Mouse (Mus musculus) granulocyte monocyte progenitor cell, adult 5-6 weeks (primary cell): ENCODE data around the gene Aldh1l1. TPM values are rescaled to one million over a fixed set of nuclear protein-coding genes. Genes with fewer than 3 reads are reported as not detected.

Source experiments
- ATAC-seq: replicated peaks from 2 replicates; pipeline ENCODE4 v1.8.0; 2016; ENCODE audit warnings: mild to moderate bottlenecking, moderate TSS enrichment, inconsistent platforms; ENCODE audit not compliant: poor library complexity, severe bottlenecking
- total RNA-seq, 2 experiments: library from RNA; stranded (forward) in 1 of 2; stranded (reverse) in 1 of 2; fragments of 200-712, 200-1000 nt in 1 of 2; fragments of >200 nt in 1 of 2; fragmentation: Nextera tagmentation in 1 of 2; gene quantifications; 2 replicates each; pipeline ENCODE4 v1.2.3; 2014 to 2017

Aldh1l1 gene
- total RNA-seq, 2 experiments from 2014 or later: 2.6 to 9.5 TPM

GRCm38 (mm10) chr6:90643057-90643456, 156.8 kb downstream of the Aldh1l1 start:
- ATAC-seq: no peak

- ATAC-seq: no peak
Observed at GRCm38 (mm10) chr6:90644965-90645364, 158.7 kb downstream of the Aldh1l1 start.

GRCm38 (mm10) chr6:90648391-90648790, 162.2 kb downstream of the Aldh1l1 start:
- no peak for ATAC-seq

GRCm38 (mm10) chr6:90649279-90649678, 163.1 kb downstream of the Aldh1l1 start:
- no peak for ATAC-seq

Other genes starting within 250 kb of the Aldh1l1 start
- not detected in 2 replicates for gene Vmn1r54, start 240.1 kb upstream of the Aldh1l1 start, total RNA-seq (2014; fragmentation: Nextera tagmentation)
- gene Vmn1r54, start 240.1 kb upstream of the Aldh1l1 start, total RNA-seq (2017): not detected in 2 replicates
- not detected in 2 replicates for gene BC048671, start 185.2 kb upstream of the Aldh1l1 start, total RNA-seq (2014; fragmentation: Nextera tagmentation)
- gene BC048671, start 185.2 kb upstream of the Aldh1l1 start, total RNA-seq (2017): not detected in 2 replicates
- 11.5 and 16.0 TPM in 2 replicates for gene Chst13, start 161.2 kb upstream of the Aldh1l1 start, total RNA-seq (2014; fragmentation: Nextera tagmentation)
- gene Chst13, start 161.2 kb upstream of the Aldh1l1 start, total RNA-seq (2017): 15.9 and 19.9 TPM in 2 replicates
- not detected in 2 replicates for gene Uroc1, start 153.1 kb upstream of the Aldh1l1 start, total RNA-seq (2014; fragmentation: Nextera tagmentation)
- not detected in 2 replicates for gene Uroc1, start 153.1 kb upstream of the Aldh1l1 start, total RNA-seq (2017)
- gene Zxdc, start 116.9 kb upstream of the Aldh1l1 start, total RNA-seq (2014; fragmentation: Nextera tagmentation): 13.3 and 14.0 TPM in 2 replicates
- 11.5 and 12.6 TPM in 2 replicates for gene Zxdc, start 116.9 kb upstream of the Aldh1l1 start, total RNA-seq (2017)
- not detected in 2 replicates for gene Cfap100, start 57.6 kb upstream of the Aldh1l1 start, total RNA-seq (2014; fragmentation: Nextera tagmentation)
- not detected in 2 replicates for gene Cfap100, start 57.6 kb upstream of the Aldh1l1 start, total RNA-seq (2017)
- not detected in 2 replicates for gene Klf15, start 23.9 kb upstream of the Aldh1l1 start, total RNA-seq (2014; fragmentation: Nextera tagmentation)
- gene Klf15, start 23.9 kb upstream of the Aldh1l1 start, total RNA-seq (2017): not detected in 2 replicates
- 2.9 and 5.5 TPM in 2 replicates for gene Slc41a3, start 118.3 kb downstream of the Aldh1l1 start, total RNA-seq (2014; fragmentation: Nextera tagmentation)
- gene Slc41a3, start 118.3 kb downstream of the Aldh1l1 start, total RNA-seq (2017): 1.9 and 2.3 TPM in 2 replicates